Mouse (Mus musculus) E14TG2a.4 (cell line): ENCODE results near the gene Bloc1s4.

Source experiments
- H3K27me3 ChIP-seq: 2 replicates; pipeline ENCODE4 v1.6.1; 2014; ENCODE audit warnings: low read length, control low read depth; ENCODE audit not compliant: insufficient read depth
- H3K36me3 ChIP-seq: 2 replicates; pipeline ENCODE4 v1.6.1; 2014; ENCODE audit warnings: low read length, control low read depth; ENCODE audit not compliant: insufficient read depth
- H3K4me1 ChIP-seq: replicated peaks from 2 replicates; pipeline ENCODE4 v1.6.1; 2014; ENCODE audit warnings: low read depth, low read length, control low read depth
- H3K4me3 ChIP-seq: replicated peaks from 2 replicates; pipeline ENCODE4 v1.5.1; 2014; ENCODE audit warnings: mild to moderate bottlenecking, low read length
- H3K9me3 ChIP-seq: 2 replicates; pipeline ENCODE4 v1.6.1; 2014; ENCODE audit warnings: low read length, control low read depth
- CTCF ChIP-seq: conservative IDR thresholded peaks from 2 replicates; pipeline ENCODE4 v1.5.1; 2014; ENCODE audit warnings: low read length
- NANOG ChIP-seq: IDR thresholded peaks from 2 replicates; pipeline ENCODE4 v1.6.1; 2014; ENCODE audit warnings: borderline replicate concordance, low read length, mixed read lengths
- POU5F1 ChIP-seq: IDR thresholded peaks from 2 replicates; pipeline ENCODE4 v1.6.1; 2014; ENCODE audit warnings: low read length, borderline replicate concordance

Bloc1s4 gene

GRCm38 (mm10) chr5:36733405-36733804 is 15.0 kb downstream of the Bloc1s4 start:
- TF ChIP-seq NANOG (no peak), CTCF (no peak), POU5F1 (no peak)
- H3K4me3 ChIP-seq, result no peak overlapping the region
- H3K36me3 ChIP-seq, result no peaks in the 10 kb centered on the region
- no peaks in the 10 kb centered on the region for H3K9me3 ChIP-seq
- peaks cover 17% of the 10 kb centered on the region for H3K27me3 ChIP-seq
- peaks cover 28% of the 10 kb centered on the region for H3K4me1 ChIP-seq

- H3K27me3 ChIP-seq, result peaks cover 21% of the 10 kb centered on the region
- no peak for TF ChIP-seq POU5F1
- TF ChIP-seq NANOG, result no peak
- no peak for TF ChIP-seq CTCF
- no peak overlapping the region for H3K4me3 ChIP-seq
- H3K36me3 ChIP-seq, result no peaks in the 10 kb centered on the region
- peaks cover 14% of the 10 kb centered on the region for H3K4me1 ChIP-seq
- H3K9me3 ChIP-seq, result no peaks in the 10 kb centered on the region
Observed at GRCm38 (mm10) chr5:36731901-36732652, 16.4 kb downstream of the Bloc1s4 start.

GRCm38 (mm10) chr5:36730689-36731088 is 17.8 kb downstream of the Bloc1s4 start:
- Histone ChIP-seq H3K4me3 (no peak overlapping the region), H3K9me3 (no peaks in the 10 kb centered on the region), H3K36me3 (no peaks in the 10 kb centered on the region), H3K27me3 (peaks cover 21% of the 10 kb centered on the region), H3K4me1 (peaks cover 6% of the 10 kb centered on the region; the same call in 1 of the 2 replicates)
- no peak for TF ChIP-seq POU5F1

- peaks cover 6% of the 10 kb centered on the region; the same call in 1 of the 2 replicates for H3K4me1 ChIP-seq
- H3K4me3 ChIP-seq, result no peak overlapping the region
- H3K9me3 ChIP-seq, result no peaks in the 10 kb centered on the region
- H3K36me3 ChIP-seq, result no peaks in the 10 kb centered on the region
- TF ChIP-seq NANOG (no peak), POU5F1 (no peak), CTCF (no peak)
- peaks cover 18% of the 10 kb centered on the region for H3K27me3 ChIP-seq
Observed at GRCm38 (mm10) chr5:36729923-36730322, 18.5 kb downstream of the Bloc1s4 start.

- TF ChIP-seq POU5F1 (no peak), NANOG (no peak), CTCF (no peak)
- Histone ChIP-seq H3K4me1 (peaks cover 6% of the 10 kb centered on the region; the same call in 1 of the 2 replicates), H3K36me3 (no peaks in the 10 kb centered on the region), H3K4me3 (no peak overlapping the region), H3K9me3 (no peaks in the 10 kb centered on the region), H3K27me3 (peaks cover 19% of the 10 kb centered on the region)
Observed at GRCm38 (mm10) chr5:36729086-36729473, 19.4 kb downstream of the Bloc1s4 start.

DNA sequence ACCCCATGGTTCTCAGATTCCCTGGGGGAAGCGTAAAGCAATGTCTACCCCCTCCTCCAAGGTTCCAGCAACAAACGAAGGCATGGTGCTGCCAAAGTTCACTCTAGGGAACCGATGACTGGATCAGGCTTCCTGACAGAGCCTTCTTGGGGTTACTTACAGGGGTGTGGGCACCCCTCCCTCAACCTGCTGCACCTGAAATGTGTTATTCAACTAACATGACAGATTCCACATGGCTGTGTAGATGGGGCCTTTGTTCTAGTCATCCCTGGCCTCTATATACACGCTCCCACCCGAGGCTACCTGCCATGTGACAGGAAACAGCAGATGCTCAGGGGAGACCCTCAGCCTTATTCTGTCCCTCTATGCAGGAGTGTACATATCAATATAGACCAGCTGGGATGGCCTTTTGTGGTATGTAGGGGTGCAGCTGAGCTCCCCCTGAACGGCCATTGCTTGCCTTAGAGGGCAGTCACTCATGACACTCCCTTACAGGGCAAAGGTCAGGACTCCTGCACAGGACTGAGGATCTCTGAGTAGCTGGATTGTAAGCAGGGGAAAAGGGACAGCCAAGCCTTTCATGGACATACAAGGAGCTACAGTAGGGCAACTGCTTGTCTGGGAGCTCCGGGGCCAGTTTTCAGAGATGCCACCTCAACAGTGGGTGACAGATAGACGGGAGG is 19.9 kb downstream of the Bloc1s4 start:
- no peaks in the 10 kb centered on the region for H3K36me3 ChIP-seq
- no peak overlapping the region for H3K4me3 ChIP-seq
- H3K9me3 ChIP-seq, result no peaks in the 10 kb centered on the region
- TF ChIP-seq POU5F1, result no peak
- TF ChIP-seq NANOG, result no peak
- TF ChIP-seq CTCF, result no peak
- peaks cover 6% of the 10 kb centered on the region; the same call in 1 of the 2 replicates for H3K4me1 ChIP-seq
- H3K27me3 ChIP-seq, result peaks cover 20% of the 10 kb centered on the region

DNA sequence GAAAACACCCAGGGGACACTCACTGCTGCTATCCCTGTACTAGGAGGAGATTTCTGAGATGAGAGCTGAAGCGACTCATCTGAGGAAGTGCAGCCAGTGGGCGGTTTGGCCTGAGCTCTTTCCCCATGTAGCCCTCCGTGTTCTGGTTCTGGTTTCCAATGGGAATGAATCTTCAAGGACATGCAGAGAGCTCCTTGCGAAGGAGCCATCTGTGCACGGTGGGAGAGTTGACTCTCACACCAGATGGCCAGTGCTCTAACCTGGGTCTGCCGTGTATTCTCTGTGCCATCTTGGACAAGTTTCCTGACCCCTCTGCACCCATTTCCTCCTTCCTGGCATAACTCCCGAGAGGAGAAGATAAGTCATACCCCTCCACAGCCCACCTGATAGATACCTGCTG is 20.7 kb downstream of the Bloc1s4 start:
- Histone ChIP-seq H3K4me1 (peaks cover 6% of the 10 kb centered on the region; the same call in 1 of the 2 replicates), H3K9me3 (no peaks in the 10 kb centered on the region), H3K36me3 (no peaks in the 10 kb centered on the region), H3K4me3 (no peak overlapping the region), H3K27me3 (peaks cover 18% of the 10 kb centered on the region; the same call in 1 of the 2 replicates)
- no peak for TF ChIP-seq CTCF
- TF ChIP-seq POU5F1, result no peak
- no peak for TF ChIP-seq NANOG

- TF ChIP-seq NANOG (no peak), POU5F1 (no peak), CTCF (no peak)
- Histone ChIP-seq H3K36me3 (no peaks in the 10 kb centered on the region), H3K9me3 (no peaks in the 10 kb centered on the region), H3K4me1 (peaks cover 6% of the 10 kb centered on the region; the same call in 1 of the 2 replicates), H3K27me3 (peaks cover 18% of the 10 kb centered on the region; the same call in 1 of the 2 replicates), H3K4me3 (no peak overlapping the region)
Observed at GRCm38 (mm10) chr5:36727136-36727535, 21.3 kb downstream of the Bloc1s4 start.

DNA sequence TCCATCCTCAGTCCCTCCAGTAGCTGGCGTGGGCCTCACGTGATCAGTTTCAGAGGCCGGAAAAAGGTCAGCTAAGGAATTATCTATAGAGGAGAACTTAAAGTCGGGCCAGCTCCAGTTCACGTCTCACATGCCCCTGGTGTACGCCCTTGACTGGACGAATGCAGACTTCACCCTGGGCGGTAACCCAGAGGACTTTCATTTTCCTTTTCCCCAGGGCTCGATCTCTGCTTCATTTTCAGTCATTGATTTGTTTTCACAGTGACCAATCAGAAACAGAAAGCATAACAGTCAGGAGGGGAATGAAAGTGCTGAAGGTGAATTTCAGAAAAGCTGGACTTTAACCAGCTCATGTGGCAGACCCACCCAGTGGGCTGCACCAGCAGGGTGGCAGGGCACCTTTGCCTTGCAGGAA is 22.1 kb downstream of the Bloc1s4 start:
- peaks cover 18% of the 10 kb centered on the region; the same call in 1 of the 2 replicates for H3K27me3 ChIP-seq
- H3K9me3 ChIP-seq, result no peaks in the 10 kb centered on the region
- H3K36me3 ChIP-seq, result no peaks in the 10 kb centered on the region
- no peak overlapping the region for H3K4me3 ChIP-seq
- TF ChIP-seq CTCF, result no peak
- TF ChIP-seq POU5F1, result no peak
- no peak for TF ChIP-seq NANOG
- peaks cover 6% of the 10 kb centered on the region; the same call in 1 of the 2 replicates for H3K4me1 ChIP-seq
